Mouse (Mus musculus) brain, embryonic 14.5 days (tissue): ENCODE results near the gene Jag2.

Experiments
- CTCF ChIP-seq: fragments of 200-500 bp; IDR thresholded peaks from 2 replicates; pipeline ENCODE4 v1.5.1; 2012; ENCODE audit warnings: inconsistent platforms, mild to moderate bottlenecking, moderate library complexity, borderline replicate concordance; ENCODE audit not compliant: insufficient read depth, insufficient read length; ENCODE audit errors: extremely low read depth
- POLR2A ChIP-seq: fragments of 200-500 bp; IDR thresholded peaks from 2 replicates; pipeline ENCODE4 v1.6.1; 2012; ENCODE audit warnings: mild to moderate bottlenecking, inconsistent platforms, borderline replicate concordance; ENCODE audit not compliant: poor library complexity, insufficient read depth, insufficient read length, severe bottlenecking; ENCODE audit errors: extremely low read depth

DNA sequence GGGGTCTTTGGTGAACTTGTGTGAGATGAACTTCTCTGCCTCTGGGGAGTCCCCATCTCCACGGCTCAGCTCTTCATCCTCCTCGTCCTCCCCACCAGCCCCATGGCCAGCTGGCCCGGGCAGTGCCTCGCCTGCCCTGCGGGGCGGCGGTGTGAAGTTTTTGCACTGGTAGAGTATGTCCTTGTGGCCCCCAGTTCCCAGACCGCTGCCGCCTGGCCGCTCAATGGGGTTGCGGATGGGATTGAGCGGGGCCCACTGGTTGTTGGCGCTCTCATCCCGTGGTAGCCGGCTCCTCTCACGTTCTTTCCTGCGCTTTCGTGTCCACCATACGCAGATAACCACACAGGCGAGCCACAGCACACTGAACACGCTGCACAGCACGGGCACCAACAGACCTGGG lies 20.6 kb downstream of the Jag2 start:
- no peak for TF ChIP-seq CTCF
- TF ChIP-seq POLR2A: no peak
